Mouse (Mus musculus) forebrain, embryonic 13.5 days (tissue): Measurements from ENCODE around the gene Trim47. TPM values are rescaled to one million over a fixed set of nuclear protein-coding genes. Genes with fewer than 3 reads are reported as not detected.
A peak's percentile ranks its signal among the peaks of the same experiment; 100 is the strongest.

Source experiments
- ATAC-seq: fragments of 200-750 bp; cut with Nextera tagmentation; 2 replicates; pipeline ENCODE4 v1.8.0; 2017
- H3K27ac ChIP-seq: fragments of 300-500 bp; sonication (generic); 2 replicates; pipeline ENCODE4 v1.5.1; 2015; ENCODE audit warnings: inconsistent platforms, mild to moderate bottlenecking, moderate library complexity
- H3K27me3 ChIP-seq: fragments of 300-500 bp; sonication (generic); 2 replicates; pipeline ENCODE4 v1.6.1; 2015; ENCODE audit warnings: mild to moderate bottlenecking, inconsistent platforms
- H3K36me3 ChIP-seq: fragments of 300-500 bp; sonication (generic); 2 replicates; pipeline ENCODE4 v1.6.1; 2015; ENCODE audit warnings: mild to moderate bottlenecking, inconsistent platforms; ENCODE audit not compliant: poor library complexity, severe bottlenecking
- H3K4me1 ChIP-seq: fragments of 300-500 bp; sonication (generic); 2 replicates; pipeline ENCODE4 v1.6.1; 2015; ENCODE audit warnings: inconsistent platforms
- H3K4me2 ChIP-seq: fragments of 300-500 bp; sonication (generic); 2 replicates; pipeline ENCODE4 v1.6.1; 2015; ENCODE audit warnings: inconsistent platforms, mild to moderate bottlenecking, moderate library complexity
- H3K4me3 ChIP-seq: fragments of 300-500 bp; sonication (generic); 2 replicates; pipeline ENCODE4 v1.5.1; 2015; ENCODE audit warnings: mild to moderate bottlenecking, inconsistent platforms
- H3K9ac ChIP-seq: fragments of 300-500 bp; sonication (generic); 2 replicates; pipeline ENCODE4 v1.6.1; 2015; ENCODE audit warnings: mild to moderate bottlenecking, inconsistent platforms
- H3K9me3 ChIP-seq: fragments of 300-500 bp; sonication (generic); replicated peaks from 2 replicates; pipeline ENCODE4 v1.6.1; 2016; ENCODE audit warnings: inconsistent platforms
- WGBS: fragments of 180-500 bp; shearing (Covaris S2); methylation state at CpG from one replicate; pipeline ENCODE4 v1.1.7; 2015; 5-methylcytosine and 5-hydroxymethylcytosine counted together
- polyA plus RNA-seq: library from polyadenylated mRNA; unstranded; fragments of >200 nt; fragmentation: Nextera tagmentation; extraction: Ambion mirVana; gene quantifications from 2 replicates; pipeline ENCODE4 v1.2.1, GENCODE M21; 2015

The Trim47 gene
- 2.7 and 2.8 TPM in 2 replicates for polyA plus RNA-seq

DNA sequence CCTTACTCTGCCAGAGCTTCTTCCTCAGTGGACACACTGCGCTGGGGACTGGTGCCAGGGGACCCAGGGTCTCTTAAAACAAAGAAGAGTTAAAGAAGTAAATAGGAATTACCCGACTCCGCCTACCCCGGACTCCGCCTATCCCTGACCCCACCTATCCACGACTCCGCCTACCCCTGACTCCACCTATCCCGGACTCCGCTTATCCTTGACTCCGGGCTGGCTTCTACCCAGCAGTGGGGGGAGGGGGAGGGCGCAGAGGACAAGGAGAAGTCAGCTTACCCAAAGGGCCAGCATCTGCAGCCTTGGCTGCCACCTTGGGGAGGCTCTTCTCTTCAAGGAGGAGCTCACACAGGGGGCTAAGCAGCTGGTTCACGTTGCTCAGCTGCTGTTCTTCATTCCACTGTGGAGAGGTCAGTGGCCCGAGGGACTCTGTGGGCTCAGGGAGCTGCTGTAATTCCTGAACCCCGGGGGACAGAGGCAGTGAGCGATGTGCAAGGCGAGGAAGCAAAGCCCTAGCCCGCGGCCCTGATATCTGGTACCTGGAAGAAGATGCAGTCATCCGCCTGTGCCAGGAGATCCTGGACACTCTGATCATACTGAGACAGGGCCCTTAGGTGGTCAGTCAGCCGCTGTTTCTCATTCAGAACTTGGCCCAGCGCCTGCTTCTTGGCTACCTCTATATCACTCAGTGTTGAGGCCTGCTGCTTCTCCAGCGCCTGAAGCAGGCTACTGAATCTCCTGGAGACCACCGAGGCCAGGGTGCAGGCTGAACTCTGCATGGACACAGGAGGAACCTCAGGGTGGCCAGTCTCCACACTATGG, at the start of gene Trim47:
TSS of gene Trim47 (minus strand) at position 55 of the 825 bp plus-strand sequence.
- Histone ChIP-seq H3K27ac (no peak within 1 kb of the TSS), H3K4me1 (peaks cover 28% of the 10 kb centered on the region), H3K27me3 (no peaks in the 10 kb centered on the region), H3K9me3 (no peaks in the 10 kb centered on the region), H3K4me2 (peak within 1 kb of the TSS; percentile 28; the same call in 1 of the 2 replicates), H3K9ac (peak within 1 kb of the TSS; percentile 45; the same call in 1 of the 2 replicates), H3K4me3 (no peak within 1 kb of the TSS), H3K36me3 (peaks cover 13% of the 10 kb centered on the region)
- 33% methylated on average over 23 of the region's 23 CpGs for WGBS
- no peak for ATAC-seq

GRCm38 (mm10) chr11:116176010-116176409, 49.0 kb upstream of the Trim47 start:
- Histone ChIP-seq H3K9me3 (no peaks in the 10 kb centered on the region), H3K4me1 (no peaks in the 10 kb centered on the region), H3K4me2 (no peak overlapping the region), H3K4me3 (no peak overlapping the region), H3K9ac (no peak overlapping the region), H3K36me3 (peaks cover 95% of the 10 kb centered on the region), H3K27me3 (no peaks in the 10 kb centered on the region), H3K27ac (no peak overlapping the region)
- ATAC-seq: no peak
- 90% methylated on average over 7 of the region's 7 CpGs for WGBS

DNA sequence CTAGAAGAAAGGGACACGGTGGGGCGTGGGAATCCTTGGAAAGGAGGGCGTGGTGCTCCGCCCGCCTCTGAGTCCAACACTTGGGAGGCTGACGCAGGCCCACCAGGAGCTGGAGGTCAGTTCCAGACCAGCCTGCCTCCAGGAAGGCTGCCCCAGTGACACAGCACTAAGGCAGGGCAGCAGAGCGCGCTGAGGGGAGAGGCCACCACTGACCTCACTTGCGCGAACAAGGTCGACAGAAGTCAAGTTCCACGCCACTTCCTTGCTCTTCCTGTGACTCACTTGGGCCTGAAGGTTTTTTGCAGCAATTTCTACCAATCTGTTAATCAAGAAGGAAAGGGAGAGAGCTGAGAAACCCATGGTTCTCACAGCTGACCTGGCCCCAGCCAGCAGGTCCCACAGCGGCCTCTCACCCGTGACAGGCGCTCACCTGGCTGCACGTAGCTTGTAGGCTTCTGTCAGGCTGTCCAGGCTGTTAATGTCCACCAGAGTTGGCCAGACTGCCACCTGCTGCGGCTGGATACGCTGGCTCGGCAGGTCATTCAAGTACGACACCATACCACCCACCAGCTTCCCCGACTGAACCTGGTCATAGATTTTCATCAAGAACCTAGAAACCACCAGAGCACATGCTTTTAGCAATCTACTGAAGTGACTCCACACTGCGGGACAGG, 47.9 kb upstream of the Trim47 start:
- Histone ChIP-seq H3K36me3 (peaks cover 85% of the 10 kb centered on the region), H3K27ac (no peak overlapping the region), H3K4me1 (no peaks in the 10 kb centered on the region), H3K9ac (0 out of 2 replicates have a peak overlapping the region, but pooled peaks have one; percentile 12), H3K9me3 (no peaks in the 10 kb centered on the region), H3K27me3 (no peaks in the 10 kb centered on the region), H3K4me3 (no peak overlapping the region), H3K4me2 (no peak overlapping the region)
- ATAC-seq: no peak
- WGBS: 96% methylated on average over 22 of the region's 22 CpGs

- Histone ChIP-seq H3K4me3 (no peak overlapping the region), H3K9me3 (no peaks in the 10 kb centered on the region), H3K27ac (no peak overlapping the region), H3K4me1 (peaks cover 9% of the 10 kb centered on the region), H3K36me3 (peaks cover 58% of the 10 kb centered on the region), H3K27me3 (no peaks in the 10 kb centered on the region), H3K9ac (no peak overlapping the region), H3K4me2 (no peak overlapping the region)
- whole genome bisulfite sequencing: 91% methylated on average over 2 of the region's 2 CpGs
- ATAC-seq: no peak
Measured at GRCm38 (mm10) chr11:116171959-116172358, 44.9 kb upstream of the Trim47 start.

- no peak for ATAC-seq
- H3K36me3 ChIP-seq: peaks cover 52% of the 10 kb centered on the region
- WGBS: 89% methylated on average over 5 of the region's 5 CpGs
Measured at GRCm38 (mm10) chr11:116170003-116170800, 43.2 kb upstream of the Trim47 start.

GRCm38 (mm10) chr11:116169214-116169613, 42.2 kb upstream of the Trim47 start:
- ATAC-seq: no peak
- 92% methylated on average over 3 of the region's 3 CpGs for WGBS
- Histone ChIP-seq H3K9me3 (no peaks in the 10 kb centered on the region), H3K27ac (no peak overlapping the region), H3K4me2 (no peak overlapping the region), H3K4me3 (no peak overlapping the region), H3K9ac (no peak overlapping the region), H3K36me3 (peaks cover 50% of the 10 kb centered on the region), H3K27me3 (no peaks in the 10 kb centered on the region), H3K4me1 (peaks cover 24% of the 10 kb centered on the region)

More at GRCm38 (mm10) chr11:116170003-116170800, 43.2 kb upstream of the Trim47 start:
- Histone ChIP-seq H3K4me3 (no peak overlapping the region), H3K27ac (no peak overlapping the region), H3K9me3 (no peaks in the 10 kb centered on the region), H3K27me3 (no peaks in the 10 kb centered on the region), H3K4me2 (no peak overlapping the region), H3K4me1 (peaks cover 24% of the 10 kb centered on the region), H3K9ac (no peak overlapping the region)

DNA sequence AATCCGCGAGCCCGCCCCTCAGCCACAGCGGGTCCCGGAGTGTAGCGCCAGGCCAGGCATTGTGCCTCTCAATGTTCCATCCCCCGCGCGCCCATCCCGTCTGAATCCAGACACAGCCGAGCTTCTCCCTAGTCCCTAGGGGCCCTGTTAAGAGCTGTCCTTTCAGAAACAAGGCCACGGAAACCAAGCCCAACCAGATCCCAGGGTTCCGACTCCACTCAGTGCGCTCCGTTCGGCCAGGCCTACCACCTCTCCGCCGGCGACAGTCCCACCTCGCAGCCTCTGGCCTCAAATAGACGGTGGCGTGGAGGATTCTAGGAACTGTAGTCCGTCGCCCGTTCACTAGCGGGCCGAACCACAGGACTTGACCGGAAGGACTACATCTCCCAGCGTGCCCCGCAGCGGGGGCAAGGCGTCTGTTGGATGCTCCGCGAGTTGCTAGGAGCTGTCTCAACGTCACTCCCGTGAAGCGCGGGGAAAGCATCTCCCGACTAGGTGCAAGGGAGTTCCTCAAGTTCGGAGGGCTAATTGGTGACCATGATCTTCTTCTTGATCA, 41.0 kb upstream of the Trim47 start, which contains the start of gene Fbf1:
TSS of gene Fbf1 (minus strand) at position 283 of the 556 bp plus-strand sequence.
- peak within 1 kb of the TSS; percentile 75 for H3K4me2 ChIP-seq
- H3K4me1 ChIP-seq: peaks cover 28% of the 10 kb centered on the region
- under 1% methylated on average over 40 of the region's 40 CpGs for WGBS
- H3K27me3 ChIP-seq: no peaks in the 10 kb centered on the region
- H3K9ac ChIP-seq: peak within 1 kb of the TSS; percentile 88
- ATAC-seq: peak; percentile 98
- peak within 1 kb of the TSS; percentile 76 for H3K4me3 ChIP-seq
- peak within 1 kb of the TSS; percentile 91 for H3K27ac ChIP-seq
- H3K9me3 ChIP-seq: no peaks in the 10 kb centered on the region
- peaks cover 50% of the 10 kb centered on the region for H3K36me3 ChIP-seq

GRCm38 (mm10) chr11:116167232-116167631, 40.2 kb upstream of the Trim47 start:
- Histone ChIP-seq H3K9ac (peak overlapping the region; percentile 88), H3K27ac (peak overlapping the region; percentile 91), H3K27me3 (no peaks in the 10 kb centered on the region), H3K4me1 (peaks cover 36% of the 10 kb centered on the region), H3K9me3 (no peaks in the 10 kb centered on the region), H3K4me2 (peak overlapping the region; percentile 75), H3K4me3 (peak overlapping the region; percentile 76), H3K36me3 (peaks cover 47% of the 10 kb centered on the region)
- 10% methylated on average over 6 of the region's 6 CpGs for WGBS
- no peak for ATAC-seq

GRCm38 (mm10) chr11:116163002-116163401, 36.0 kb upstream of the Trim47 start:
- Histone ChIP-seq H3K4me3 (no peak overlapping the region), H3K27me3 (no peaks in the 10 kb centered on the region), H3K36me3 (peaks cover 74% of the 10 kb centered on the region), H3K9me3 (no peaks in the 10 kb centered on the region), H3K4me2 (0 out of 2 replicates have a peak overlapping the region, but pooled peaks have one; percentile 4), H3K27ac (no peak overlapping the region; the same call in 1 of the 2 replicates), H3K4me1 (peaks cover 38% of the 10 kb centered on the region), H3K9ac (0 out of 2 replicates have a peak overlapping the region, but pooled peaks have one; percentile 8)
- ATAC-seq: no peak
- WGBS: 23% methylated on average over 9 of the region's 9 CpGs

DNA sequence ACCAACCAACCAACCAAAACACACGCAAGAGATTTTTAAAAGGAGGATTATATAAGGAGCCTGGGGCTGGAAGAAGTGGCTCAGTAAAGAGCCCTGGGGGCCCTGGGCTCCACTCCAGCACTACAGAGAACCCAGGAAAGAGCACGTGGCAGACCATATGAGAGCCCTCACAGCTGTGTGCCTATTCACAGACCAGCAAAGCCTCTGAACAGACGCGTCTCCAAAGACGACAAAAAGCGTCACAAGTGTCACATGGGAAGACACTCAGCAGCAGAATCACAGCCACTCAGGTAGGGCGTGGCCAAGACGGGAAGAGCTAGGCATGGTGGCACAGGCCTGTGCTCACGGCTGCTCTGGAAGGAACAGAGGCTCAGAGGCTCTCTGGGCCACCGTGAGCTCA, 35.1 kb upstream of the Trim47 start:
- no peaks in the 10 kb centered on the region for H3K27me3 ChIP-seq
- no peak overlapping the region for H3K9ac ChIP-seq
- H3K4me1 ChIP-seq: peaks cover 37% of the 10 kb centered on the region
- H3K36me3 ChIP-seq: peaks cover 83% of the 10 kb centered on the region
- H3K9me3 ChIP-seq: no peaks in the 10 kb centered on the region
- H3K27ac ChIP-seq: peak overlapping the region; percentile 55; the same call in 1 of the 2 replicates
- WGBS: 58% methylated on average over 10 of the region's 10 CpGs
- no peak overlapping the region for H3K4me2 ChIP-seq
- H3K4me3 ChIP-seq: no peak overlapping the region
- 0 out of 2 replicates have a peak, but pooled peaks have one; percentile 53 for ATAC-seq

GRCm38 (mm10) chr11:116161312-116161711, 34.3 kb upstream of the Trim47 start:
- H3K4me2 ChIP-seq: no peak overlapping the region
- H3K27ac ChIP-seq: no peak overlapping the region
- no peak overlapping the region for H3K4me3 ChIP-seq
- no peaks in the 10 kb centered on the region for H3K27me3 ChIP-seq
- 73% methylated on average over 12 of the region's 12 CpGs for WGBS
- peaks cover 28% of the 10 kb centered on the region for H3K4me1 ChIP-seq
- peaks cover 89% of the 10 kb centered on the region for H3K36me3 ChIP-seq
- no peak for ATAC-seq
- no peaks in the 10 kb centered on the region for H3K9me3 ChIP-seq
- H3K9ac ChIP-seq: no peak overlapping the region
